Mouse (Mus musculus) monocyte, adult 2 months (primary cell): Measurements from ENCODE around the gene C87436.

Experiments
- DNase-seq, 2 experiments: peaks; one replicate each; pipeline ENCODE4 v3.0.0; 2022; ENCODE audit warnings: low spot score in 2 of 2, low read depth in 1 of 2

The C87436 gene

GRCm38 (mm10) chr6:86420491-86420890, 17.7 kb upstream of the C87436 start:
- DNase-seq = no peak

DNA sequence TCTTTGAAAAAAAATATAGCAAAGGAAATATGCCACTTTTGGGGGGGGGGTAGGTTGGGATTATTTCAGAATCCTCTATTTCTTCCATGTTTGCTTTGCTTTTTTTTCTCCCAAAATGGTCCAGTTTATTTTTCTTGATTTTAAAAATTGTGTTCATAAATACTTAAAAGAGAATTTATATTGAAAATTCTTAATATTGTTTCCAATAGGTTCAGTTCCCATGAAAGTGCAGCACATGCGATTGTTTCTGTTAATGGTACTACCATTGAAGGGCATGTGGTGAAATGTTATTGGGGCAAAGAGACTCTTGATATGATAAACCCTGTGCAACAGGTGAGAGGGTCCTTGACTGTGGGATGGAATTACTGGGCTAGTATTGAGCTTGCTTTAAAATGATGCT, 11.8 kb upstream of the C87436 start, which contains the start of gene Gm44790:
Gm44790 (plus strand) TSS at position 301 of the 400 bp plus-strand sequence.
- no peak for DNase-seq

DNA sequence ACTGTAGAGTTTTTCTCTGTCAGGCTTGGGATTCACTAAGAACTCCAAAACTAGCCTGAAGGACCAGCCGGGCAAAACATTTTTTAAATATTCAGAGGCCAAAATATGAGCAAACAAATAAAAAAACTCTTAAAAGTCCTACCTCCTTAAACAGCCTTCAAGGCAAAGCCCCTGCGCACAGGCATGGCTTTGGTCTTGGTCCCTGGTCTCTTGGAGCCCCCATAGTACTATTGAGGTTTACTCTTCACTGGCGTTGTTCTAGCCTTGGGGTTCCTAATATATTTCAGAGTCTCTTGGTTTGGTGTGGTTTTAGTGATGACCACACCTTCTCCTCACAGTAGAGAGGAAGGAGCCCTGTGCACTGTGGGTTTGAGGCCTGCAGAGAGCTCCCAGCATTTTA, 6.6 kb upstream of the C87436 start:
- DNase-seq = no peak

DNA sequence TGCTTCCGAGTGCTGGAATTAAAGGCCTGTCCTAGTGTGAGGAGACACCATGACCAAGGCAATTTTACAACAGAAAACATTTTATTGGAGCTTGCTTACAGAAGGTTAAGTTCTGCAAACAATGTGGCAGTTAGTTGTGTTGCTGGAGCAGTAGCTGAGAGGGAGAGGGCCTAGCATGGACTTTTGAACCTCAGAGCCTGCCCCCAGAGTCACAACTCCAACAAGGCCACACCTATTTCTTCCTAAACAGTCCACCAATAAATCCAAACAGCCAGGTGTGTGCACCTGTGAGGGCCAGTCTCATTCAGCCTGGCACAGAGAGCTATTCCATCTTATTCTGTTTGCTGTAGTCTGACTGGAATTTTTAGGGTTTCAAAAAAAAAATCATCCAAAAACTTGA, 4.5 kb upstream of the C87436 start:
- no peak for DNase-seq

DNA sequence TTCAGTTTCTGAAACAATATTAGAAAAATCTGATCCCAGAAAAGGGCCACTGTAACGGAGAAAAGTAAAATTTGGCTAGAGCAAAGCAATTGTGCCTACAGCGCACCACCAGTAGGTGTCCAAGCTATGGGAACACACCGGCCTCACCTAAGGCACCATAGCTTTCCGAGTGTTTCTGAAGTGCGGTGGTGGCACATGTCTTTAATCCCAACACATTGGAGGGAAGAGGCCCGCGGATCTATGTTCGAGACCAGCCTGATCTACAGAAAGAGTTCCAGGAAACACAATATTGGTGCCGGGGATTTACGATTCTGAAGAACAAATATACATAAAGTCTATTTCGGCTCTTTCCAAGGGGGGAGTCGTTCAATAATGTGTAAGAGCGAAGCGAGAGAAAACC, 463 bp upstream of the C87436 start:
- peak in 1 of 2 experiments; percentile 6 for DNase-seq

- DNase-seq = no peak
Measured at GRCm38 (mm10) chr6:86439119-86439496, 934 bp downstream of the C87436 start.

DNA sequence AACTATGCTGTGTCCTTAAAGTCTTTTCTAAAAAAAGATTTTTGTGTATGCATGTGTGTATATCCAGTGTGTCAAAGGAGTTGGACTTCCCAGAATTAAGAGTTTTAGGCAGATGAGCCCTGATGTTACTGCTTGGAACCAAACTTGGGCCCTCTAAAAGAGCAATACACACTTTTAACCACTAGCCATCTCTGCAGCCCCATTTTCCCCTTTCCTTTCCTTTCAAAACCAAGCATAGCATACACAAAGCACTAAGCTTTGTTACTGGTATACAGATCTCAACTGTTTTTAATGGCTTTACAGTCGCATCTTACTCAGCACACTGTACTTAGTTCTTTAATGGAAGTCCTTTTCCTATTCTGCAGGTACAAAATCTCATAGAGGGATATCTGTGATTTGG, 1.4 kb downstream of the C87436 start:
- DNase-seq = no peak

GRCm38 (mm10) chr6:86441571-86441970, 3.4 kb downstream of the C87436 start:
- no peak for DNase-seq

- DNase-seq = no peak
Measured at GRCm38 (mm10) chr6:86445551-86445950, 7.4 kb downstream of the C87436 start.

DNA sequence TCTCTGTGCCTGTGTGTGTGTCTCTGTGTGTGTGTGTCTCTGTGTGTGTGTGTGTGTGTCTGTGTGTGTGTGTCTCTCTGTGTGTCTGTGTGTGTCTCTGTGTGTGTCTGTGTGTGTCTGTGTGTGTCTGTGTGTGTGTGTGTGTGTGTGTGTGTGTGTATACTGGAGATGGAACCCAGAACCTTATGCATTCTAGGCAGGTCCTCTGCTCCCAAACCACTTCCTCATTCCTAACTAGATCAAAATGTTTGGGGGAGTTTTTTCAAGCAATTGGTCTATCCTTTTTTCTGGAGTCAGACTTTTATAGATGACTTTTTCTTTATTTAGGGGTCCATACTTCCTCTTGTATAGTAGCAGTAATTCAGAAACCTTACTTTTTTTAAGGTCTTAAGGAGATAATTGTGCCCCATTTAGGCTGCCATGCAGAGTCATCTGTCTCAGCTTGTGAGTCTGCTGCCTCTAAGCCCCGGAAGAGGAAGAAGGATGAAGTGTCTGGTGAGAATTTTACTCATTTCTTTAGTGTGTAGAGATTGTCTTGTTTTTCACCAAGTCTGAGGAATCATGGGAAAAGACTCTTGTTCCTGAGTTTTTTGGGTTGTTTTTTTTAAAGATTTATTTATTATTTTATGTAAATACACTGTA, 8.9 kb downstream of the C87436 start:
- DNase-seq = no peak

GRCm38 (mm10) chr6:86456727-86457126, 18.6 kb downstream of the C87436 start:
- DNase-seq = no peak

DNA sequence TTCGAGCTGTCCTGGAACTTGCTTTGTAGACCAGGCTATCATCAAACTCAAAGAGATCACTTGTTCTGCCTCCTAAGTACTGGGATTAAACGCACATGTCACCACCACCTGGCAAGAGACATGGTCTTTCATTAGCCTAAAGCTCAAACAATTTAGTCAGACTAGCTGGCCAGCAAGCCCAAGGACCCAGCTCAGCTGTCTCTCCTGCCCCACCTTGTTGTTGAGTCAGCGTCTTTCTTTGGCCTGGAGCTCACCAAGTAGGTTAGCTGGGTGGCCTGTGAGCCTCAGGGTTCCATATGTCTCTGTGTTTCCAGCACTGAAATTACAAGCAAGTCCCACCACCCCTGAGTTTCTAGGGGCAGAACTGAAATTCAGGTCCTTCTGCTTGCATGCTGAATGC, 24.9 kb downstream of the C87436 start:
- no peak for DNase-seq

DNA sequence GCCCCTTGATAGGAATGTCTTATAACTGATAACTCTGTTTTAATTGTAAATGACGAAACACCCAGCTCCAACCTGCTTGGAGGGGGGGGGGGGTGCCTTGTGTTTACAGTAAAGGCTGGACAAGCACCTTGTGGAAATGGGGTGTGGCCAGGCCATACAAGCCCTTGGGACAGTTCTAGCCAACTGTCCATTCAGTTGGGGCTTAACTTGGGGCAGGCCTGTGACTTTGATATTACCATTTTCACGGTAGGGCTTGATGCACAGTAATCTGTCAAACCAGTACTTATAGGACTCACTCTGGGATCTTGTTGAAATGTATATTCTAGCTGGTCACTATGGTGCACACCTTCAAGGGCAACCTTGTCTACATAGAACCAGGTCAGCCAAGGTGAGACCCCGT, 33.1 kb downstream of the C87436 start:
- DNase-seq = no peak

GRCm38 (mm10) chr6:86471760-86472099, 33.6 kb downstream of the C87436 start:
- no peak for DNase-seq

- peak; percentile 98 to 100 for DNase-seq
Measured at GRCm38 (mm10) chr6:86472100-86472955, 34.2 kb downstream of the C87436 start.

DNA sequence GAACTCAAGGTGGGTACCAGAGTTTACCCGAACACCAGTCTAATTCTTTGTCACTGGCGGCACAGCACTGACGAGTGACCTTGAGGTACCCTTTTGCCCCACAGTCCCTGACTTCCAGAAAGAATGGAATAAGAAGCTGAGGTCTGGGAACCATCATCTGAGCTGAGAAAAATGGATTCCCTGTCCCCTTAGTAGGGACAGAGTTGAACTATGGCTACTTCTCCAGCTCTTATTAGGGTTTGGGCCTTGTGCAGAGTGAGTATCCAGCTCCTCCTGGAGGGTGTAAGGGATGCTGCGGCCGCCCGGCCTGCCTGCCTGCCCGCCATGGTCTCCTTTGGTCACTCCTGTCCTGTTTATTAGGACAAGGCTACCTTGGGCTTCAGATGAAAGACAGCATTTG, 34.9 kb downstream of the C87436 start:
- DNase-seq = no peak

GRCm38 (mm10) chr6:86474072-86474471, 35.9 kb downstream of the C87436 start:
- DNase-seq = no peak

- DNase-seq = no peak
Measured at GRCm38 (mm10) chr6:86474646-86475181, 36.5 kb downstream of the C87436 start.

DNA sequence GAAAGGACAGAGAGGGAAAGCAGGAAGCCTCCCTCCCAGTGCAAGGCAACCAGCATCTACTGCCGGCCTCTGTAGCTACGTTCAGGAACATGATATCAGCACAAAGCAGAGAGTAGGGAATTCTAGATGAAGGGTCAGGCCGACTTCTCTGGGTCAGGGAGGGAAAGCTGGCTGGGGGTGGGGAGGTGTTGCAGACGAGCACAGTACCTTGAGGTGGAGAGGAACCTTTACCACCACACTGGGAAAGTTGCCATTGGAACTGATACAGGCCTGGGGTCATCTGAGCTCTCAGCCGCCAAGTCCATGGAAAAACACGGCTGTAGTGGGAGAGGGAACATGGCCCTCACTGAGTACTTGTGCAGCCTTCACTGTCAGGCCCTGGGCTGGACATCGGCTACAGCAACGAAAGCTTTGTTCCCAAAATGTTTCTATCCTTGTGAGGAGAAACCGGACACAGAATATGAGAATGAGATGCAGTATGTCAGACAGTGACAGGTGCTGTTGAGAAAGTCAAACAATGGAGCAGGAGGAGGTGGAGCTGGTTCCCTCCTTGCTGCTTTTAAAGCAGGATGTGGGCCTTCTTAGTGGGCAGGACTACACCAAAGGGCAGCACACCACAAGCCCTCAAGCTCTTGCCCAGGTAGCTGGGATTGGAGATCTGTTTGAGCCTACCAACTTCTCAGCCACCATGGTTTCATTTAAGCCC, 37.4 kb downstream of the C87436 start:
- no peak for DNase-seq

DNA sequence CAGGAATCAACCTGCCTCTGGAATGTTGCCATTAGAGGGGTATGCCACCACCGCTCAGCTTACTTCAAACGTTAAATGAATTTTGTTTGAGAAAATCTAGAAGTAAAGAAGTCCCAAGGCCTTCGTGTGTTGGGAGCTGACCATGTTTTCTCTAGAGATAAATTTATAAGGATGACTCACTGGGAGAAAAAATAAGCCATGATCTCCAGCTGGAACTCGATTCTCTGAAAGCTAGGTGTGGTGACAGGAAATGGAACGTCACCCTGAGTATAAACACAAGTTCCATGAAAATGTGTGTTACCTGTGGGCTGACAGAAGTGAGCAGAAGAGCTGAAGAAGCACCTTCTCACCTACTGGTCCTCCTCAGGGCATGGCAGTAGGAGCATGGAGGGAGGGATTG, 38.8 kb downstream of the C87436 start:
- DNase-seq = no peak

DNA sequence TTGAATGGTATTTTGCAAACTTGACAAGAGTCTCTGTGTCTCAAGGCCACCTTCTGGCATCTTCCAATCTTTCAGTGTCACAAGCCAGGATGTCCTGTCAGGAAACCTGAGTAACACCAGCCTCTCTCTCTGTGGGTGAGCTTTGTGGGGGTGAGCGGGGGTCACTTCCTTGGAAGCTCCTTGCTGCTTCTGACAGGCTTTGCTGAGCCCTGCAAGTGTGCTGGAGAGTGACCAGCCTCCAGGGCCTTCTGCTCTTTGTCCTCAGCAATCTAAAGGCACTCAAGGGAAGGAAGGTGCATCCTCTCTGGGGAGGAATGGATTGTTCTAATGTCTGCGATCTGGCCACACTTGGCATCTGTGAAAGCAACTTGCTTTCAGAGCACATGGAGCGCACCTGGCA, 41.1 kb downstream of the C87436 start:
- DNase-seq = no peak

GRCm38 (mm10) chr6:86479816-86480188, 41.6 kb downstream of the C87436 start:
- no peak for DNase-seq
